Mouse (Mus musculus) mouse trophoblast stem cell (cell line): Measurements from ENCODE around the gene Psmg1.

Experiments used
- in situ Hi-C, 2 experiments: fragments of 300-500 bp; cut with MseI, MboI; formaldehyde crosslinking; loops; 2 replicates in 1 of 2; 3 replicates in 1 of 2; pipeline ENCODE4 v1.15.1; 2025

Gene Psmg1

DNA sequence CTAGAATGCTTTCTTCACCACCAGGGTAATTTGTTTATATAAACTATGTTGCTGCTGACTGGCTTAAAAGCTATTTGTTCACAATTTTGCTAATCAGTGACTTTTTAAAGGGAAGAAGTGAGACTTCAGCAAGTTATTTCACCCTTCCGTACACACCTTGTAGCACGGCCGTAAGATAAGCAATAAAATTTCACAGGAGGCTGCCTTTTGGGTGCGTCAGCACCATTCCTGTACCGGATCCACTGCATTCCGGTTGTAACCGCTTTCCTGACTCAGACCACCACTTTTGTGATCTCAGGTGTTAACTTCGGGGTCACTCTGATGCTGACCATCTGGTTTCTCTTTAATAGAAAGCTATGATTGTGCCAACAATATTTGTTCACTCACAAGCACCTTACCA is 32.7 kb downstream of the Psmg1 start:
- in situ Hi-C loops = loop anchor here in 1 of 2 experiments (25.0 kb wide), 1 partner anchor 496 kb away; no protein-coding TSS in a partner anchor

DNA sequence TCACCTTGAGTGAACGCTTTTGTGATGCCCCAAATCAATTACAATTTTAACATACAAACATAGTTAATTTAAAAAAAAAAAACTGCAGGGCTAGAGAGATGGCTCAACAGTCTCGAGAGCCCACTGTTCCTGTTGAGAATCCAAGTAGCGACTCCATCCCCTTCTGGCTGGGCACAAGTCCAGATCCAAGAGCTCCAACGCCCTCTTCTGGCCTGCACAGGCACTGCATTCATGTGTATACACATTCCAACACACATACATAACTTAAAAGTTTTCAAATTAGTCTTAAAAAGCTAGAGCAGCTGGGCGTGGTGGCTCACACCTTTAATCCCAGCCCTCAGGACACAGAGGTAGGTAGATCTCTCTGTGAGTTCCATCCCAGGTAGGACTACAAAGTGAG is 34.1 kb downstream of the Psmg1 start:
- in situ Hi-C loops = loop anchor here in 1 of 2 experiments (25.0 kb wide), 1 partner anchor 494 kb away; no protein-coding TSS in a partner anchor

DNA sequence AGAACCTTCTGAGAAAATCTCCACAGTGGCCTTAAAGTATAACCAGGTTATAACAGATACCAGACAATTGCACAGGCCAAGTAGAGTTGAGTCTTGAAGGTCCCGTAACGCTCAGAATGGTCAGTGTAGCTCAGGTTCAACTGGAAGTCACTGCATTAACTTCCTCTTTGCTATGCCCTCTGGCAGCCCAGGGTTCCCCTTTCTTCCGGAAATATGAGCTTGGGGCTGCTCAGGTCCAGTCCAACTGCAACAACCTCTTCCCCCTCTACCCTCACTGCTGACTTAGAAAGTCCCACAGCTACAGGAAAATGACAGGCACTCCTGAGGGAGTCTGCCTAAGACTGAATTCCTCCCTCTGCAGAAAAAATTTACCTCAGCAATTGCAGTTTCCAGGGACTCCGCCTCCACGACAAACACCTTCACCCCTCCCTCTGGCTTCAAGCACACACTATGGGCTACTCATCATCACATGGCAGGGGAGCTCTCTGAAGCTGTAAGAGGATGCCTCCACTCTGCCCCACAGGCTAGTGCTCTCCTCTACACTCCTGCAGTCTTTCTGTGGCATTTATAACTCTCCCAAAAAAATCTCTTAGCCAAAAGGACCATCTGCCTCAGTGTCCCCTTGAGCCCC is 34.9 kb downstream of the Psmg1 start:
- in situ Hi-C loops = loop anchor here in 1 of 2 experiments (25.0 kb wide), 1 partner anchor 494 kb away; no protein-coding TSS in a partner anchor

DNA sequence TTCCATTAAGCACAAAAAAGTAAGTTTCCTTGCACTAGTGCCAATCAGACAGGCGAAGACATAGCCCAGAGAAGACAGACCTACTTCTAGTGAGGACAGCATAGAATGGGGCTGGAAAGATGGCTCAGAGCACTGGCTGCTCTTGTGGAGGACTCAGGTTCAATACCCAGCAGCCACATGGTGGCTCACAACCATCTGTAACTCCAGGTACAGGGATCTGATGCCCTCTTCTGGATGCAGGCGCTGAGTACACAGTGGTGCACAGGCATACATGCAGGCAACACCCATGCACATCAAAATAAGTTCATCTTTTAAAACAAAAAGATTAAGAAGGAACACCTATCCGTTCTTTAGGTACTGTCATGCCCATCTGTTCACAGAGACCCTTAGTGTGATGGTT is 36.4 kb downstream of the Psmg1 start:
- in situ Hi-C loops = loop anchor here in 1 of 2 experiments (25.0 kb wide), 1 partner anchor 492 kb away; no protein-coding TSS in a partner anchor

DNA sequence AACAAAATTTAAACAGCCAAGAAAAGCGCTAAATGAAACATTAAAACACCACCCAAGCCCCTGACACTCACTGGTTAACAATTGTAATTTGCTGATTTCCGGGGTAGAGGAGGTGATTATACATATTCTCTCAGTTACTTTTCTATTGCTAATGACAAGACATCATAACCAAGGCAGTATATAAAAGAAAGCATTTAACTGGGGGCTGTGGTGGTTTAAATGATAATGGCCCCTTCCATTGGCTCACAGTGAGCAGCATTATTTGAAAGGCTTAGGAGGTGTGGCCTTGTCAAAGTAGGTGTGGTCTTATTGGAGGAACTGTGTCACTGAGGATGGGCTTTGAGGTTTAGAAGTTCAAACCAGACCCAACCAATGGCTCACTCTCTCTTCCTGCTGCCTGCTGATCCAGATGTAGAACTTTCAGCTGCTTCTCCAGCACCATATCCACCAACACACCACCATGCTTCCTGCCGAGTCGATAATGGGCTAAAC is 37.6 kb downstream of the Psmg1 start:
- in situ Hi-C loops = loop anchor here in 1 of 2 experiments (25.0 kb wide), 1 partner anchor 491 kb away; no protein-coding TSS in a partner anchor

DNA sequence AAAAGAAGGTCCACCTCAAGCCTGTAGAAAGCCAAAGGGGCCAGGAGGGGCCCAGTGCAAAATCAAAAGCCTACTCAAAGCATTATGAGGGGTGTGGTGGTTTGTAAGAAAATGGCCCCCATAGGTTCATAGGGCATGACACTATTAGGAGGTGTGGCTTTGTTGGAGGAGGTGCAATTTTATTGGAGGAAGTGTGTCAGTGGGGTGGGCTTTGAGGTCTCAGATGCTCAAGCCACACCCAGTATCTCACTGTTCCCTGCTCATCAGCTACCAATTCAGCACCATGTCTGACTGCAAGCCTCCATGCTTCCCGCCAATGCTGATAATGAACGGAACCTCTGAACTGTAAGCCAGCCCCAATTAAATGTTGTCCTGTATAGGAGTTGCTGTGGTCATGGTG is 39.3 kb downstream of the Psmg1 start:
- in situ Hi-C loops = loop anchor here in 1 of 2 experiments (25.0 kb wide), 1 partner anchor 489 kb away; no protein-coding TSS in a partner anchor

DNA sequence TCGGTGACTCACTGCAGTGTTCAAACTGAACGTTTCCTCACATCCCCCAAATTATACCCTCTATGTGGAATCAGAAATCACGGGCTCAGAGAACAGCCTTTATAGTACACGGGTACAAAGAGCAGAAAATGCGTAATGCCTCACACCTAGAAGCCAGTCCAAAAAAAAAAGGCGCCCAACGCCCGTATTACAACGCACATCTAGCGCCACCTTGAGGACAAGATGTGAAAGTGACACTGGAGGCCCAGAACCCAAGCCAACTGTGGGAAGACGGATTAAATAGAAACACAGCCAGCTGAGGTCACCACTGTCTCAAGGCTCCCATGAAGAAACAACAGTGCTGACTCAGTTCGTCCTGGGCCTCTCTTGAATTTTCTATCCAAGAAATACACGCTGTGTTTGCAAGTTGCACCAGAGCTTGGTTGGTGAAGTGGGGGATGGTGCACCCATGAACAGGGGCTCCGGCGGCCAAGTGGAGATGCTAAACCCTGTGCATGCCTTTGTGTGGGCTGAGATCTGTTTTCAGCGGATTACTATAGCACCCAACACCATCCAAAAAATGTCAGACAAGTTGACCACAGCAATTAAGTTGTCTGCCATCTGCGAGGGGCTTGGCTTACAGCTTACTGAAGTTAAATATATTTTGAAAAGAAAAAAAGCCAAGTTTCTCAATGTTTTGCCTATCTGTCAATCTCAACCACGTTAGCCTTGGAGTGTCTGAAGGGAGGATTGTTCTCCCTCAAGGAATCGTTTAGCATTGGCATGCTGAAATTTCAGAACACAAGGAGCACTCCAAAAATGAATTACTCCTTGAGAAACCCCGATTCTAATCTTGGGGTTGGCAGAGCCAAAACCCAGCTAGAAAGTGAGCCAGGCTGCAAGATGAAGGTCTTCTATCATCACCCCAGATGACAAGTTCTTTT is 45.1 kb downstream of the Psmg1 start:
- in situ Hi-C loops = loop anchor here (5.0 to 10.0 kb wide), 3 partner anchors 291 to 331 kb away; no protein-coding TSS in a partner anchor

DNA sequence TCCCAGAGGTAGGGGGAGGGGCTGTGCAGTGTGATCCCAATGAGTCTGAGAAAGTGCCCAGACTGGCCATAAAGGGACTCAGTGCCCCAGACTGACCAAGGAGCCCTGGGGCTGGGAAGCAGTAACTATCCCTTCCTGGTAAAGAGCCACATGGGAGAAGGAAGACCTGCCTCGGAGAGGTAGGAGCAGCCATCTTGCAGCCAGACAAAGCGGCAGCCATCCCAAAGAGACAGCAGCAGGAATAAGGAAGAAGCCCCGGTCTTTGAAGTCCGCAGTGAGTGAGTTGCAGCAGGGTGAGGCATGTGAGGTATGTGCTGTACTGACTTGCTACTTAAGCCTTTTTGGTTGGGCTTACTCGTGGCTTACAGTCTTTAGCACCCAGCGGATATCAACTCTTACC is 47.6 kb downstream of the Psmg1 start:
- in situ Hi-C loops = loop anchor here (10.0 kb wide), 2 partner anchors 288 to 328 kb away; no protein-coding TSS in a partner anchor

DNA sequence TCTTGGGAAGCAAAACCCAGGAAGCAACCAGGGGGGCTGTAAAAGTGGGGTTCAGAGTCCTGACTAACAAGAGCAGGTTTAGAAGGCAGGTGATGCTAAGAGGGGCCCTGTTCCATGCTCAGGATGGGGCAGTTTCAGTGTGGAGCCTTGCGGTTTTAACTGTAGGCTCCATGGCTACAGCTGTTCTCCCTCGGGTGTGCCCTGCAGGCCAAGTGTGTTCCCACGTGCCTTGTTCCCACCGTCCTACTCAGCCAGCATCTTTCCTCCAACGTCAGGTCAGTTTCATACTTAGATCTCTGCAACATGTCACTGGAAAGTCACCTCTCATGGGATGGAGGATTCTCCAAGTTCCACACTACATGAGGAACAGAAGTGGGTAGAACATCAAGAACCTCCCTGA is 49.2 kb downstream of the Psmg1 start:
- in situ Hi-C loops = loop anchor here (10.0 kb wide), 2 partner anchors 287 to 327 kb away; no protein-coding TSS in a partner anchor

DNA sequence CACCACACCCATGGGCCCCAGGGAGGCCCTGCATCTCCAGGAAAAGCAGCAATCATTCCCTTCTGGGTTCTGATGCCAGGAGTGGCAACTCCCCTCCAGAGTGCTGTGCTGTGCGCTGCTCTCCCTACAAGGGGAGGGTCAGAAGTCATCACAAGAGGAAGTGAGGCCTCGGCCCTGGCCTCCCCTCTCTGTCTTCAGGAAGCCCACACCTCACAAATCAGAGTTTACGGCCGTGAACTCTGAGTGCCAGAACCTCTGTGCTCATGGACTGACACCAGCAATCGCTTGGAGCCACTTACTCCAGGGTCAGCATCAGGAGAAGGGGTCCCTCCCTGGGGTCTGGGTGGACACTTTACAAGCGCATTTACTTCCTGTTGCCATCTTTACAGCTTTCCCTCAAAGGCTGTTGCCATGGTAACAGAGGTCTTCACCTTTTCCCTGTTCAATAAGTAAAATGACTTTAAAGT is 55.2 kb downstream of the Psmg1 start:
- in situ Hi-C loops = no loop called here

DNA sequence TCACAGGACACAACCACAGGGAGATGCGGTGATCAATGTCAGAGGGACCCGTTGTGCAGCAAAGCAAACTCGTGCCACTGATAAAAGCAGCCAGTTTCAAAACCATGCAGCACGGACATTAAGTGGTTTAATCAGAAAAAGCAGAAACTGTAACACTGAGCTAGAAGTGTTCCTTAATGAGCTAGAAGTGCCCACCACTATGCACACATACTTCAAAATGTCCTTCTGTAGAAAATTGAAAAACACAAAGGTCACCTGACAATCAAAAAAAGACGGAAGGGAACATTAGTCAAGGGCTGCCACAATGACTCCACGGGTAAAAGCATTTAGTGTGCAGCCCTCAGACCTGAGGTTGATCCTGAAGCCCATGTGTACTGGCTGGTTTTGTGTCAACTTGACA is 57.9 kb downstream of the Psmg1 start:
- in situ Hi-C loops = no loop called here

DNA sequence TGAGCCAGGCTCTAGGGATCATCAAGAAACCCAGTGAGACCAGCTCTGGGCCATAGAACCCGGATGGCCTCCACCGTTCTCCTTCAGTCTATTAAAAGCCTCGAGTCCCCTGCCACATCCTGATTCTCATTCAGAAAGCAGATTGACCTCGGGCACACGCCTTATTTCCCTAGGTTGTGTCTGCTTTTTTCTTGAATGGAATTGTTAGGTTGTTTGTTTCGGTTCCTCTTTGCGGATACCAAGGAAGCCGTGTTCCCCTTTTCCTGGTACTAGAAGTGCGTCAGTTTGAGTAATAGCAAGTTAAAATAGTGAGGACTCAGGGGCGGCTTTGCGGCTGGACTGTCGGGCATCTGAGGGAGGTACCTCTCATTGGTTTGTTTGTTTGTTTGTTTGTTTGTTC is 59.3 kb downstream of the Psmg1 start:
- in situ Hi-C loops = no loop called here
